Mouse (Mus musculus) A20 (cell line): ENCODE data around the gene Lrrc20.

Source experiments
- DNase-seq: peaks from one replicate; pipeline ENCODE4 v3.0.0-alpha.2; 2011; ENCODE audit warnings: low read depth, low spot score

Lrrc20 gene

DNA sequence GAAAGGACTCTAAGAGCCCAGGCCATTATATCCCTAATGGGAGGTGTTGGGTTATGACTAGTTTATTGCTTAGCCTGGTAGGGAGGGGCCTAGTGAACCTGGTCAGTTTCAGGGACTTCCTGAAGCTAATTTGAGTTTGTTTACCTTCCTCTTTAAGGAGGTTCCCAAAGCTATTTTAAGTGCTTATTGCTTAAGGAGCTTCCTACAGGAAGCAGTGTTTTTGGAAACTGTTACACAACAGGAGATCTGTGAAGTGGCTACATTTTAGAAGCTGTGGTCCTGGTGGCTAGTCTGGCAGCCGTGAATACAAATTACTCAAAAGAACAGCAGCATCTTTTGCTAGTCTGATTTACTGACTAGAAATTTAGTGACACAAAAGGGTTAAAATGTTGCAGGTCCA lies 1.3 kb upstream of the Lrrc20 start:
- no peak for DNase-seq

DNA sequence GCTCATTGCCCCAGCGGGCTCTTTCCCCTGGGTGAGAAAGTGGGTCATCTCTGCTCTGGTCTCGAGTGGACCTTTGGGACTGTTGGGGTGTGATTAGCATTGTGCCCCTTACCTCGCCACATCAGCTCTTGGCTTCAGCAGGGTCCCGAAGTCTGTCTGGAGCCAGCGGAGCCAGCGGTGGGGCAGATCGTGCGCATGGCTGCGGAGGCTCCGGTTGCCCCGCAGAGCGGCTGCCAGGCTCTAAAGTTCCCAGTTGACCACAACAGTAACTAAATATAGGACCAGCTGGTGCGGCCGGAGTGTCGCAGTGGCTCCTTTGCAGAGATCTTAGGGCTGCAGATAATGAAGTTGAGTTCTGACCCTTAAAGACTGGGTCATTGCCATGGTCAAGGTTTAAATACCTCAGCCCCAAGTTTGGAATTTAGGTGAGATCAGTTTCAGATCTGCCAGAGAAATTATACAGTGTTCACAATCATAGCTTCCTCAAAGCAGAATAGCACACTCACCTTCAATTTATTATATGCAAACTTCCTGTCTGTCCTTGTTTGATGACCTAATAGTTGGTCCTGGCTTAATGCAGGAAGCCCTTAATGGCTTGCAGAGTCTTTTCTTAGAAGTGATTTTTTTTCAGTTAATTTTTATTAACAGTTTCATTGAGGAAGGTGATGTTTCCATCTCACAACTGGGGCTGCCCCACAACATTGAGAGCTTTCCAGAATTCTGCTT lies 1.0 kb downstream of the Lrrc20 start:
- peak; percentile 14 for DNase-seq

- no peak for DNase-seq
Measured at GRCm38 (mm10) chr10:61479461-61479860, 3.9 kb downstream of the Lrrc20 start.

GRCm38 (mm10) chr10:61479927-61480326 lies 4.3 kb downstream of the Lrrc20 start:
- no peak for DNase-seq

- no peak for DNase-seq
Measured at GRCm38 (mm10) chr10:61480488-61480887, 4.9 kb downstream of the Lrrc20 start.

DNA sequence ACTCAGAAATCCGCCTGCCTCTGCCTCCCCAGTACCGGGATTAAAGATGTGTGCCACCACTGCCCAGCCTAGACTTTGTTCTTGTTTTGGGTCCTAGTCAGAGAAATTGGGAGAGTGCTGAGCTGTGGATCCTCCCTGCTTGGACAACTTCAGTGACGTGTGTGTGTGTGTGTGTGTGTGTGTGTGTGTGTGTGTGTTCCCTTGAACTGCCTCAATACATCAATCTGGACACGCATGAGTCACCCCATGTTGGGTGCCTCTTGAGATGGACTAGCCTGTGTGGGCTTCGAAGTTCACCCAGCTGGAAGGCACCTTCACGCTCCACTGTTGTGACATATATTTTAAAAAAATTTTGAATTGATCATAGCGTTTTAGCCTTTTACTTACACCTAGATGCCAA lies 7.2 kb downstream of the Lrrc20 start:
- no peak for DNase-seq

GRCm38 (mm10) chr10:61484801-61485200 lies 9.2 kb downstream of the Lrrc20 start:
- no peak for DNase-seq

- DNase-seq, result no peak
Measured at GRCm38 (mm10) chr10:61486551-61487339, 11.1 kb downstream of the Lrrc20 start.

DNA sequence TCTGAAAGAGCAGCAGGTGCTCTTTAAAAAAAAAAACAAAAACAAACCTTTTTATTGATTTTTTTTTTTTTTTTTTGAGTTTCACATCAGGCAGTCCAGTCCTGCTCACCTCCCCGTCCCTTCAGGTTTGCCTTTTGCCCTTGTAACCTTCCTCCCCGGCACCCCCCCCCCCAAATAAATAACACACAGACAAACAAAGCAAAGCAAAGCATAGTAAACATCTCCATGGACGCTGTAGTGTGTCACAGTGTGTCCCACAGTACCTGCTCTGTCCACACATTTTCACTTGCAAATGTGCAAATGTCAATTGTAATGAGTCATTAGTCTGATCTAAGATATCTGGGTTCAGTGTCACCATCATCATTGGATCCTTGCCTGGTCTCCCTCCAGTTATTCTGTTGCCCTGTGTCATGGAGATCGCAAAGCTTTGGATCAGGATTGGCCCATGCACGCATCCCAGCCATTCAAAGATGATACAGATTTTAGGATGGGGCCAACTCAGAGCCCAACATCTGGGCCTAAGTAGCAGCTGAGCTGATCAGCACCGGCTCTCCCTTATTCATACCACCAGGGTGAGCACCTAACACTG lies 13.0 kb downstream of the Lrrc20 start:
- no peak for DNase-seq

DNA sequence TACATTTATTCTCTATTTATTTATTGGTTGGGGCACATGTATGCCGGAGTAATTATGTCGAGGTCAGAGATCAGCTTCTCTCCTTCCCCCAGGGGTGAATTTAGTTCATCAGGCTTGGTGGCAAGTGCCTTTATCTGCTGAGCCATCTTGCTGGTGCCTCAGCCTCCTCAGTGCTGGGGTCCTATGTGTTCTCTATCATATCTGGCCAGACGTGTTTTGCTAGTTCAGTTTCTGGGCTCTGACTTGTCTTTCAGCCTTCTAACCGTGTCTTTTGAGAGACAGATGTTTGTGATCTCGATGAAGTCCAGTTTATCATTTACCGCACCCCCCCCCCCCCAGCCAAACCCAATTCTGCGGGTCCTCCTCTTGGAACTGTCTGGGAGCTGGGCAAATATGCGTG lies 16.0 kb downstream of the Lrrc20 start:
- DNase-seq, result no peak

GRCm38 (mm10) chr10:61492040-61492439 lies 16.4 kb downstream of the Lrrc20 start:
- DNase-seq, result peak; percentile 87

DNA sequence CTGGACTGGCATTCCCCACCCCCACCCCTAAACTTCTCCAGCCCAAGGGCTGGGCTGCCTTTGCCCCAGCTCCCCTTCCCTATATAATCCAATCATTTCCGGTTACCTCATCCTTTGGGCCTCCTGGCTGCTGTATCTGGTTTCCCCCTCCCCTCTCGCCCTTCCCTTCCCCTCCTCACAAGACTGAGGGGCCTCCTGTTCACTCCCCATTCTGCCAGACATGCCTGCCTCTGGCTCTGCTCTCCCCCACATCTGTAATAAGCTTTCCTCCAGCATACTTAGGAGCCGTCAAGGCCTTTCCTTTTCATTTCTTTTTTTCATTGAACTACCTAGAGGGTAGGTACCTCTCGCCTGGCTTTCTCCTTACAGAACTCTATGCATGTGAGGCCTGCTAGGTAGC lies 19.9 kb downstream of the Lrrc20 start:
- no peak for DNase-seq

GRCm38 (mm10) chr10:61496231-61496630 lies 20.6 kb downstream of the Lrrc20 start:
- DNase-seq, result no peak

DNA sequence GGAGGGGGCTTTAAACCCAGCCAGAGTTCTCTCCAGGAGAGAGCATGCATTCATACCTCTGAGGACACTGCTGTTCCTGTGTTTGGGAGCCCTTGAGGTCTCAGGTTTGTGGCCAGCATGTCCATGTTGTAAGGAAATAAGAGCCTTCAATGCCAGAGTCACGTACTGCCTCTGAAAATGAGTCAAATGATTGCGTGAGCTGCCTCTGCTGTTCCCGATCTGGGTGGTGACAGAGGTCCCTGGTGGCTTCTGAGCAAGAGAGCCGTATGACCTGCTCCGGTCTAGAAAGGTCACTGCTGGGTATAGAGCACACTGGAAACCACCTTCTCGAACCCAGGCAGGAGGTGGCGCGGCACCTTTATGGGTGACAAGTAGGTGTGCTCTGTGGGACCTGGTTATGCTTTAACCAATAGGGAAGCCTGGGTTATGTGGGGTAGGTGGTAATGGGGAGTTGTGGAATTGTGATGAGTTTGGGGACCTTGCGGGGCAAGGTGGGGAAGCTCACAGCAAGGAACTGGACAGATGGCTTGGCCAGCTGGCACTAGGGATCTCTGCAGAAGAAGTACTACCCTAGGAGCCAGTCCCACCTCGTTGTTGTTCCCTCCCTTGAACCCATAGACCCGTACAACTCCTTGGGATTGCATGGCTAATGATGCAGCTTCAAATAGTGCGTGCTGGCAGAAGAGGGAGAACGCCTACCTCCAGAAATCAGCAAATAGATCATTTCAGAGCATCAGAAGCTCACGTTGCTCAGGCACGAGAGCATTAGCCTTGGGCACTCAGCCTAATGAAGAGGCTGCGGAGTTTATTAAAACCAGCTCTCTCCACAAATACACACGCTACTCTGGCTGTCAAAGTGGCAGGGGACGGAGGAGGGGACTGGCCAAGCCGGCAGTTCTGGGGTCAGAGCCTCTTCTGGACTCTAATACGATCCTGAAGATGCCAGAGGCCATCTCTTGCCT lies 24.2 kb downstream of the Lrrc20 start:
- DNase-seq, result no peak

DNA sequence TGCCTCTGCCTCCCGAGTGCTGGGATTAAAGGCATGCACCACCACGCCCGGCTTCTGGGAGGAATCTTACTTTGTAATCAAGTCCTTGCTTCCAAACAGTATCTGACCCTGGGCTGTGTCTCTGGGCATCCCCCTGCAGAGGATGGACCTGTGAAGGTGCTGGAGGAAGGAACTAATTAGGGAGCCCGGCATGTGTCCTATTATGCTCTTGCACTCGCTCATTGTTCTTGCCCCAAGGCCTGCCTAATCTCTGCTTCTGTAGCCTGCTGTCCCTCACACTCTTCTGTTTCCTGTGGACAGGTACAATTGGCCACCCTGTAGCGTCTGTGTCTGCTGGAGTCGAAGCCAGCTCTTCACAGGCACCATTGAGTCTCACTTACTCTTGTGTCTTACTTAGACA lies 25.2 kb downstream of the Lrrc20 start:
- DNase-seq, result no peak

- DNase-seq, result no peak
Measured at GRCm38 (mm10) chr10:61504073-61504472, 28.5 kb downstream of the Lrrc20 start.

DNA sequence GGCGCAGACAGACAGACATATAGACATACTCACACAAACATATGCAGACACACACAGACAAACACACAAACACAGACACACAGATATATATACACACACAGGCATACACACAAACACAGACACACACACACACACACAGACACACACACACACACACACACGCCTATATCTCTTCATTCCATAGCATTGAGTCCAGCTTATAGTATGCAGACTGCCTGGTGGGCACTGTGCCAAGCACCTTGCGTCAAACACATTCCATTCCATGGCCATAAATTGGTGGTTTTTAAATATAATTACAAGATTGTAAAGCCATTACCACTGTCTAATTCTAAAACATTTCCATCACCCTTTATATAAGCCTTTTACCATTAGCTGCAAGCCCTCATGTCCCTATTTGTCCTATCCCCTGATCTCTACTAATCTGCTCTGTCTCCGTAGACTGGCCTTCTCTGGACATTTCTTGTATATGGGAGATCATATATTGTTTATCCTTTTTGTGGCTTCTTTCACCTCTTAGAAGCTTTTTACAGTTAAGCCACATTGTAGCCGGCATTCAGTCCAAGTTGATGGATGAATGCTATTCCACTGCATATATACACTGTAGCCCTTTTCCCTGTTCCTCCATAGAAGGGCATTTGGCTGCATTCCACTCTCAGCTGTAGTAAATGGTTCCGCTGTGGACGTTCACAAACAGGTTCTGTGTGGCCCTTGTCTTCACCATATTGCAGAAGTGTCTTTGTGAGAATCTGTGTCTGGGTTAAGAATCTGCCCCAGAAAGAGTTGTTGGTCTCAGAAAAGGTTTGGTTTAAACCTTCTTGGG lies 31.0 kb downstream of the Lrrc20 start:
- DNase-seq, result no peak

GRCm38 (mm10) chr10:61509873-61510272 lies 34.3 kb downstream of the Lrrc20 start:
- DNase-seq, result no peak

- peak; percentile 57 for DNase-seq
Measured at GRCm38 (mm10) chr10:61510809-61511208, 35.2 kb downstream of the Lrrc20 start.

- DNase-seq, result no peak
Measured at GRCm38 (mm10) chr10:61512215-61512889, 36.8 kb downstream of the Lrrc20 start.
